Mouse (Mus musculus): ENCODE data around the gene P3h3.
"Not testable (repeated sequence)": the region's sequence is repeated elsewhere in the genome, so short reads cannot be mapped to it uniquely, and the experiment has no call there.

Gene P3h3

GRCm38 (mm10) chr6:124856916-124857839 is at the start of gene P3h3:
Gene P3h3 (minus strand): TSS chr6:124857752.
- peak; percentile 82 to 84 for DNase-seq (ENCODE audit: low spot score in 2 of 2)

DNA sequence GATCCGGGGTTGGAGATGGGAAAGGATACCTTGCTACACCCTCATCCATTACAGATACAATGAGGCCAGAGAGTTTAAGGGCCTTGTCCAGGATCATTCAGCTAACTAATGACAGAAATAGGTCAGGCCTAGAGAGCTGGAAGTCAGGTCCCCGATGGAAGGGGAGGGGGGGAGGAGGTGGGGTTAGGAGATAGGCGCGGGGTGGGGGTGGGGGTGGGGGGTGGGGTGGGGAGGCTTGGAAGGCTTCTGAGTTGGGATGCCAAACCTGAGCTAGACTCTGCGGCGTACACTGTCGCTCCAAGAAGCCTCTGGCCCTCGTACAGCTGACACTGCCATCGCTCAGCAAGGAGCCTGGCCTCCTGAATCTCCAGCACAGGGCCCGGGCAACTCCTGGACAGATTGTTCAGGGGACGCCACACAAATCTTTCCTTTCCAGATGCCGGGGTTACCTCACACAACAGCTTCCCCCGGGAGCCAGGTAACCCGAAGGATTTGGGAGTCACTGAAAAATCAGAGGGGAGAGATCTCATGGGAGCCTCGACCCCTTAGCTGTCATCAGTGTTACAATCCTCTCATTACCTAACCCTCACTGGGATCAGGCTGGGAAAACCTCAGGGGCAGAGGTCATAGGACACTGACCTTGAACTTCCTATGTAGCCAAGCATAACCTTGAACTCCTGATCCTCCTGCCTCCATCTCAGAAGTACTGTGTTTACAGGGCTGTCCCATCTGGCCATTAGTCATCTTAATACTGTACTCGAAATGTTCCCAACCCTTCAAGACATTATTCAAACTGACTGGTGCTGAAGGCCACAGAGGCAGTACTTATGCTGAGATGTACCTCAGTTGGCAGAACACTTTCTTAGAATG is 47.7 kb upstream of the P3h3 start:
- no peak for DNase-seq (ENCODE audit: low spot score in 2 of 2)

GRCm38 (mm10) chr6:124904161-124904981 is 46.8 kb upstream of the P3h3 start:
- peak; percentile 80 to 87 for DNase-seq (ENCODE audit: low spot score in 2 of 2)

- peak; percentile 91 to 95 for DNase-seq (ENCODE audit: low spot score in 2 of 2)
Observed at GRCm38 (mm10) chr6:124903580-124904151, 46.1 kb upstream of the P3h3 start.

GRCm38 (mm10) chr6:124901851-124902250 is 44.3 kb upstream of the P3h3 start:
- no peak for DNase-seq (ENCODE audit: low spot score in 2 of 2)

DNA sequence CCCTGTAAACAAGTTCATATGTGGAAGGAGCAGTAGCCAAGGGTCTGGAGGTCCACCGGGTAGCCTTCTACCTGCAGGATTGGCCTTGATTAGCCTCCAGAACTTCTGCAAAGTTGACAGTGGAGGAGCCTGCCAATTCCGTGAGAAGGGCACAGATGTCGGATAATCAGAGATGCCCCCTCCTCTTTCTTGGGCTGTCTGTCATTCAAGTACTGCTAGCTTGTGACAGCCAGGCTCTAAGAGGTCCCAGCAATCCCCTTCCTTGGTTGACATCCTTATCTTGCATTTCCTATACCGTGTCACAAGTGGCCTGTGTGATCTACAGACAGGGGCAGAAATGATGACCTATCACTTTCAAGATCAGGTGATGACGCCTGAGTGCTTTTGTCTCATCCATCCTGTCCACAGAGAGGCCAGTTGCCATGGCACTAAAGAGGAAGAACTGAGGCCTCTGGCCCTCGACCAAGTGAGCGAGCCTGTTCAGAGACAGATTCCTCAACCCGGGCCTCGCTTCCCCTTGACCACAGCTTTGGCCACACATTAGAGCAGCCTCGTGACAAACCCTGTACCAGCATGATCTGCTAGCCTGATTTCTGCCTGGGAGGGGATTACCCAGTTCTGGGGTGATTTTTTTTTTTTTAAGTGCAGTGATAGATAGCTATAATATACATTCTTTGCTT is 43.4 kb upstream of the P3h3 start:
- DNase-seq (ENCODE audit: low spot score in 2 of 2), result peak in 1 of 2 experiments; percentile 57

DNA sequence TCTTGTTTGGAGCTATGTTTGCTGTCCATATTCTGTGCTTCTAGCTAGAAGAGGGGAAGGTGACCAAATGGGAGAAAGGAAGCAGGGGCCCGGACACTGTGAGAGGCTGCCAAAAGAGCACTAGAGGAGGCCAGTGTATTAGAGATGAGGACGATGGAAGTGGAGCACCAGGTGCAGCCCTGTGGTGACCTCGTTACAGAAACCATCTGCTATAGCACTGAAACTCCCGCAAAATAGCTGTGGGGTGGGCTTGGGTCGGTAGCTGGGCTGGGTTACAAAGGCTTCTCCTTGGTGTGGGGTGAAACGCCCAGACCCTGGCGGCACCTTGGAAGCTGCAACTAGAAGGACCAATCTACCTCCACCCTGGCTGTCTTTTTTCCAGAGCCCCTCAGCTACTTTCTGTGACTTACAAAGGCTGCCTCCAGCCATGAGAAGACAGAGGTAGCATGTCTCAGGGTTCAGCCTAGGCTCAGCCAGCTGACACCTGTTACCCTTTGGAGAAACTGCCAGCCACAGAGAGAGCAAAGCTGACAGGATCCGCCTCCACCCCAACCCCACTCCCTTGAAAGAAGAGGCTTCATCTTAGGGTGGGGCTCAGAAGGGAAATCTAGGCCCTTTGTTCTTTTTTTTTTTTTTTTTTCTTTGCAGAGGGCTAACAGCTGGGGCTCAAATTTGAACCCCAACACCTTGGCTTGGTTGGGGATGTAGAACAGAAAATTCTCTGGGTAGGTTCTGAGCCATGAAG is 42.7 kb upstream of the P3h3 start:
- DNase-seq (ENCODE audit: low spot score in 2 of 2), result no peak

- no peak for DNase-seq (ENCODE audit: low spot score in 2 of 2)
Observed at GRCm38 (mm10) chr6:124898359-124898758, 40.8 kb upstream of the P3h3 start.

GRCm38 (mm10) chr6:124894113-124894512 is 36.6 kb upstream of the P3h3 start:
- not testable (repeated sequence) for DNase-seq (ENCODE audit: low spot score in 2 of 2)

GRCm38 (mm10) chr6:124890997-124891396 is 33.4 kb upstream of the P3h3 start:
- DNase-seq (ENCODE audit: low spot score in 2 of 2), result no peak

DNA sequence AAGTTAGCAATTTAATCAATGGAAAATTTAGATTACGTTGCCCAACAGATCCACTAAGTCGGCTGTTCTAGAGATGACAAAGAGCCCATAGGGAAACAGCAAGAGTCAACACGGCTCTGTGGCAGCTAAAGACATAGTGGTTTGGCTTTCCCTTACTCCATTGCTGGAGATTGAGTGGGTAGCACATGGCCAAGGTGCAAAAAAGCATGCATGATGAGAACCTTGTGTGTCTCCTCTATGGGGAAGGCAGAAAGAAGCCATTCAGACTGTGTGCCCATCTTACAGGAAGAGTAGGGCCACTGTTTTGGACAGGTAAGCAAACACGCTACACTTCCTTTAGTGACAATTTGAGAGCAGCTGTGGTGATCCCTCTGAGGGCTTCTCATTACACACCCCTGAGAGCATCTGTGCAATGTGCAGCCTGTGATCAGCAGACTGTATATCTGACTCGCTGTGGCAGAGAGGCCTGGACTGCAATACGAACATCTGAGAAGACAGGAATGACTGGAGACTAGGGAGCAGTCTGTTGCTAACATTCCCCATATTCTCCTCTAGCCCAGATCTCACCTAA is 31.1 kb upstream of the P3h3 start:
- no peak for DNase-seq (ENCODE audit: low spot score in 2 of 2)

DNA sequence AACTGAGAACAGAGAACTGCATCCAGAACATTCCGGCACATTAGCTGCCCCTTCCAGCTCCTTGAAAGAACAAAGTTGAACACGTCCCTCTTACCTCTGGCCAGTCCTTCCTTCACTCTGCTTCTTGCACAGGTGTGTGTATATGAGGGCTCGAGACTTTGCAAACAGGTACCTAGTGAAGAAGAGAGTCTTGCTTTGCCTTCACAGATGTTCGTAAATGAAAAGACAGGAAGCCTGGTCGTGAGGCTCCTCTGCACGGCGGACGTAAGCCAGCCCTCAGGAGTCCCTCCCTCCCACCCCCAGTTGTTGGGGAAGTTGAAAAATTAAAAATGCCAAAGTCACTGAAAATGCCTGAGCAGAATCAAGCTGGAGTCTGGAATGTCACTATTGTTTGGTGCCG is 30.4 kb upstream of the P3h3 start, which contains the start of gene Cd4:
Gene Cd4, minus strand, starts transcription at position 236 of the 400 bp plus-strand sequence.
- DNase-seq (ENCODE audit: low spot score in 2 of 2), result no peak

DNA sequence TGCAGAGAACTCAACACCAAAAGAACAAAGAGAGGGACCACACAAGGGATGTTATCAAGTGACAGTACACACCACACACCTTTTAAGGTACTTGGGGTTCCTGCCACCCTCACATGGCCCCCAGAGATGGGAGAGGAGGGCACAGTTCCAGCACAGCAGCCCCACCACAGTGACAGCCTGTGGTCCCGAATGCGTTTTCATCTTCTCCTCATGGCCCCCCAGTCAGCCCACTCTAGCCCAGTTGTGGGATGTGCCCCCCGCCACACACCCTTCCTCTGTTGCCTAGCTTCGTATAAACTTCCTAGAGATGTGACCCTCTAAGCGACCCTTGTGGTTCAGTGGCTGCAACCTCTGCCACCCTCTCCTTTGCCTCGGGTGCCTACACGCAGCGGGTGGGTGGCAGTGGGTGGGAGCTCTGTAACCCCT is 28.4 kb upstream of the P3h3 start:
- no peak for DNase-seq (ENCODE audit: low spot score in 2 of 2)

GRCm38 (mm10) chr6:124884714-124885500 is 27.4 kb upstream of the P3h3 start:
- peak; percentile 50 to 66 for DNase-seq (ENCODE audit: low spot score in 2 of 2)

DNA sequence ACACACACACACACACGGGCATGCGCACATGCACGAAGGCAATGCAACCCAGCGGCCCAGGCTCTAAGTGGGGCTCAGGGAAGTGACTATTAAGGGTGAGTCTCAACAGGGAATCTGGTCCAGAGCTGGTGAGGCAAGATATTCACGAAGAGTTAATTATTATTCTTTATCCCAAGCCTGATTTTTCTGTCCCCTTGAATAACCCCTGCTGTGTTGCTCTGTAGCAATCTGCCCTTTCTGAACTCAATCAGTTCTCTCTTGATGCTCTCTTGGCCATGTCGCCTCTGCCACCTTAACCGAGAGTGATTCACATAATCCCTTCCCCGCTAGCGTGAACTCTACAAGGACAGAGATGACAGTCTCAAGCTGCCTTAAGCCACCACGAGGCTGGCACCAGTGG is 25.8 kb upstream of the P3h3 start:
- DNase-seq (ENCODE audit: low spot score in 2 of 2), result no peak

- no peak for DNase-seq (ENCODE audit: low spot score in 2 of 2)
Observed at GRCm38 (mm10) chr6:124881821-124882220, 24.3 kb upstream of the P3h3 start.

DNA sequence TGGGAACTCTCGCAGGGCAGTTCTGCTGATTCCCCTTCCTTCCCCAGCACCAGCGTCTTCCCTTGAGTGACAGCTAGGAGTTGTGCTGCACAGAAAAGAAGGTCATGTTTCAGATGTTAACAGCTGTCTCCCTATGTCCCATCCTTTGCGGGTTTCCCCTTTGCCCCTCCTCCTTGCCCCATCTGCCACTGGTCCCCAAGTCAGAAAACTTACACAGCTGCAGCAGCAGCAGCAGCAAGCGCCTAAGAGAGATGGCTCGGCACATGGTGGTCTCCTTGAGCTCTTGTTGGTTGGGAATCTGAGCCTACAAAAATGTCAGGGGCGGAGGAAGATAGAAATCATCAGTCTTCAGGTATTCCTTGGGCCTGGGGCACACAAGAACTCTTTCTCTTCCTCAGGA is 21.8 kb upstream of the P3h3 start:
- no peak for DNase-seq (ENCODE audit: low spot score in 2 of 2)

DNA sequence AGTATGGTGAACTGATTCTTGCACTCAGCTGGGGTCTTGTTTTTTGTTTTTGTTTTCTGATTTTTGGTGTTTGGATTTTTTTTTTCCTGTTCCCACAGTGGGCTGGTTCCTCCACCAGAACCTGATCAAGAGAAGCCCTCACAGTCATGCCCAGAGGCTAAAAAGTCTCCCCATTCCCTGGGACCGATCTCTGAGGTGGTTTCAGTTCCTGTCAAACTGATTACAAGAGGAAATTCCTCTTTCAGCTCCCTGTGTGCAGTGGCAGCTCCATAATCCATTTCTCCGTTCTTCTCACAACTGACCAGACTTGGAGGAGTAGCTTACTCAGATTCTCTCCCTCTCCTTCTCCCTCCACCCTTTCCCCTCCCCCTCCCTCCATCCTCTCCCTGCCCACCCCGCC is 16.8 kb upstream of the P3h3 start:
- no peak for DNase-seq (ENCODE audit: low spot score in 2 of 2)

DNA sequence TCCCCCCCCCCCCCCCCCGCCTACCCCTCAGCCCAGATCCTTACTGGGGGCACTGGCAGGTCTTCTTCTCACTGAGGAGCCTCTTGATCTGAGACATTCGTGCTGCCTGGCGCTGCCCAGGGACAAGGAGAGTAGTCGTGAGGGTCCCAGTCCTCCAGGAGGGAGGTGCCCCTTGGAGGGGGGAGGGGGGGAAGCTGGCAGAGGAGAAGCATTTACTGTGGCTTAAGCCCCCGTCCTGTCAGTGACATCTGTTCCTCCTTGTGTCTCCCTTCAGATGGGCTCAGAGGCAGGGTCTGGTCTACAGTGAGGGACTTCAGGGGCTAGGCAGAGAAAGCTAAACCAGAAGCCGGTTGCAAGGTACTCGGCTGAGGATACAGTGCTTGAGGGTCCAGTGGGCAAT is 9.0 kb upstream of the P3h3 start:
- no peak for DNase-seq (ENCODE audit: low spot score in 2 of 2)

Measured in heart, adult 9 months (tissue).